Mouse (Mus musculus) gastrocnemius, adult 2 months (tissue): Measurements from ENCODE around the gene Slc25a17. TPM values are rescaled to one million over a fixed set of nuclear protein-coding genes. Genes with fewer than 3 reads are reported as not detected.
A peak's percentile ranks its signal among the peaks of the same experiment; 100 is the strongest.

Source experiments
- DNase-seq: peaks from one replicate; pipeline ENCODE4 v3.0.0; 2022
- H3K27ac ChIP-seq: fragments of 200-600 bp; 2 replicates; pipeline ENCODE4 v1.8.1; 2022; ENCODE audit warnings: mild to moderate bottlenecking
- H3K4me3 ChIP-seq: fragments of 200-600 bp; 2 replicates; pipeline ENCODE4 v1.8.1; 2022; ENCODE audit warnings: mild to moderate bottlenecking, moderate library complexity
- CTCF ChIP-seq: fragments of 200-600 bp; IDR thresholded peaks from 2 replicates; pipeline ENCODE4 v1.8.1; 2022; ENCODE audit warnings: antibody characterized with exemption, mild to moderate bottlenecking, moderate library complexity
- intact Hi-C: fragments of 180-260 bp; cut with DNase I; formaldehyde crosslinking; loops from one replicate; pipeline ENCODE4 v1.15.1; 2025
- total RNA-seq, 2 experiments: library from RNA; stranded (reverse); gene quantifications; 2 replicates each; pipeline ENCODE4 v1.2.3; 2021

The Slc25a17 gene
- total RNA-seq, 2 experiments from 2014 or later, result 8.7 to 10.8 TPM

DNA sequence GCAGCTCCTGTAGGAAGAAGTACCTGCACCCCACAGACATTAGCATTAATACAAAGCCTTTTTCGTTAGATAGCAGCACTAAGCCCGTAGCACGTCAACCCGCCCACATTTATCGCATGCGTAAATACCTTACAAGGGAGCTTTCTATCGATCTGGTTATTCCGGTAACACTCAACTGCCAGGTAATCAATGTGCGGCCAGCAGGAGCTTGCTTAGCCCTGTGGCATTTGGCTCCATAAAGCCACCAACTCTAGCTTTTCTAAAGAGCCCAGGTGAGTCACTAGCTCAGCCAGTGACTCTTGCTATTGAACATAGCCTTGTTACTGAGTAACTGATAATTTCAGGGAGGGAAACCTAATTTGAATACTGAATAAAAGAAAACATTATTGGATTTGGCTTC, 50.3 kb downstream of the Slc25a17 start:
- no peak for TF ChIP-seq CTCF
- H3K27ac ChIP-seq, result no peak overlapping the region
- DNase-seq, result no peak
- no peak overlapping the region for H3K4me3 ChIP-seq
- intact Hi-C loops, result no loop called here

DNA sequence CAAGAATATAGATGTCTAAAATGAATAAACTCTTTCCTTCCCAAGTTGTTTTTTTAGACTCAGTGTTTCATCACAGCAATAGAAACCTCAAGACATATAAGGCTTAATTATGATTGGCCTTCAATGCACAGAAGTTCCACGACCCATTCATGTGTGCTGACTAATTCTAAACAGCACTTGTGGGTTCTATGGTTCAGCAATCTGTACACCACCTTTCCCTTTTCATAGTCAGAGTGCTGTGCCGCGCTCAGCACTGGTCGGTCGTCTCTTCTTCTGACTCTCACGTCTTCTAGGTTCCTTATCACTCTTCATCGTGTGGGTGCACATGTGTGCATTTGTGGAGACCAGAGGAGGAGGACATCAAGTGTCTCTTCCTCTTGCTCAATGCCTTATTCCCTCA, 52.6 kb downstream of the Slc25a17 start:
- DNase-seq, result no peak
- intact Hi-C loops, result no loop called here
- H3K27ac ChIP-seq, result no peak overlapping the region
- no peak overlapping the region for H3K4me3 ChIP-seq
- no peak for TF ChIP-seq CTCF

DNA sequence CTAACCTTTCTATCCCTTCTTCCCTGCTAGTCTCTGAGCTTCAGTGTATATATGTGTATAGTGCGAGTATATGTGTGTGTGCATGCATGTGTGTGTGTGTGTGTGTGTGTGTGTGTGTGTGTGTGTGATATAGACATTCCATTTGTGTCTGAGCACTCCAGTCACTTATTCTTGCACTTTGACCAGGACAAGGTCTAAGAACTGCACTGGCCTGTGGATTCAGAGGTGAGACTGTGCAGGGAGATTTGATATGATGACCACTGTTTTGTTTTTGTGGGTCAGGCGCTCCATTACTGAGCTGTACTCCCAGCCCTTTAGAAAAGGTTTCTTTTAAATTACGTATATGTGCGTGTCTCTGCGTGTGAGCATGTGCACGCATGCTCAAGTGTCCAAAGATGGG, 54.1 kb downstream of the Slc25a17 start:
- no peak for TF ChIP-seq CTCF
- Histone ChIP-seq H3K4me3 (no peak overlapping the region), H3K27ac (no peak overlapping the region)
- intact Hi-C loops, result no loop called here
- no peak for DNase-seq

DNA sequence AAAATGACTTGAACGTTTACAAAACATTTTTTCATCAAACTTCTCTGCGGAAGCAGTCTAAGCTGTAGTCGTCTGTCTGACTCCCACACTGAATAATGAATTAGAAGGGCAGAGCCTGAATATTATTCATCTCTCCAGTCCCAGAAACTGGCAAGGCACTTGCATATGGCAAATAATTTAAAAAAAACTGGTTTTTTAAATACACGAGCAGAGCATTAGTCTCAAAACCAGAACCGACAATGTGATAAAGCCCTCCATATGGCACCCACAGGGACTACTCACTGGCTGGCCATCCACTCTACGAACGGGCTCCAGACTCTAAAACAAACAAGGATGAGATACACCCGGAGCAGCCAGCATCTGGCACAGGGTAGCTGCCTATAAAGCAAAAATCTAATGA, 55.6 kb downstream of the Slc25a17 start:
- H3K4me3 ChIP-seq, result no peak overlapping the region
- no peak for TF ChIP-seq CTCF
- intact Hi-C loops, result no loop called here
- H3K27ac ChIP-seq, result no peak overlapping the region
- no peak for DNase-seq

DNA sequence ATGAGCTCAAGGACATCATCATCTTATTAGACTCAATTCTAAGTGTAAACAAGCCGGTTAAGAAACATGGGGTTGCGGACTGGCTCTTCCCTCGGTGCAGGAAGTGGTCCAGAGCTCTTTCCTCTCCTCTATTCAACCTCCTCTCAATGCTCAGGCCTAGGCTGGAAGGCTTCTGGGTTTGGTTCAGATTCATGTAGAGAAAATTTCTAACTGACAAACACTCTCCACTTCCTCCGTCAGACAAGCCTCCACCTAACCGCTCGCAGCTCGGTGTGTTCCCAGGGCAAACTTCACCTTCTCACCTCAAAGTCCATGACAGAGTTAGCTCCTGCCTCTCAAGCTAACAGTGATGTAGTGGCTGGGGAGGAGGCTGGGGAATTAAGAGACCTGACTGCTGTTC, 56.6 kb downstream of the Slc25a17 start:
- Histone ChIP-seq H3K4me3 (no peak overlapping the region), H3K27ac (no peak overlapping the region)
- TF ChIP-seq CTCF, result no peak
- DNase-seq, result no peak
- intact Hi-C loops, result loop anchor here (5.0 kb wide), 1 partner anchor 222 kb away; no protein-coding TSS in a partner anchor

DNA sequence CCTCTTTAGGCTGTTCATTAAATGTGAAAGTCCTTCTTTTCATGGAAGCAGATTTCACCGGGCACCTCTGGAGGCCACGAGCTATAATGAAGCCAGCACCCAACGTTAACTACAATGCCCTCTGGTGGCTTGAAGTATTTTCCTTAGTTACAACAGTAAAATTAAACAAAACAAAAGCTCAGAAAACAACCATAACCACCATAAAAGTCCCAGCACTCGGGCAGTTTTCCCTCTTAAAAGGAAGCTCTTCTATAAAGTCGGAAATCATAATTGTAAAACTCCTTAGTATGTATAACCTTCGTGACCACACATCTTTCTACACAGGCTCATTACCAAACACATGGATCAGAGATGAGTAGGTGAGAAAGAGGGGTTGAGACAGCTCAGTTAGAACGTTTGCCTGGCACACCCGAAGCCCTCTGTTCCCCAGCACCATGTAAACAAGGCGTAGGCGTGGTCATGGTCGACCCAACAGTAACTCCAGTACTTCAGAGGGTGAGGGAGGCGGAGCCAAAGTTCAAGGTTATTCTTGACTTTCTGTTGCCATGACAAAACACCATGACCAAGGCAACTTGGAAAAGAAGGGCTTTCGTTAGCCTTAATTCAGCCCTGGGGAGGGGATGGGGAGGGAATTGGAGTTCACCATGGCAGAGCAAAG, 58.3 kb downstream of the Slc25a17 start:
- intact Hi-C loops, result loop anchor here (2.0 to 5.0 kb wide), 2 partner anchors 63 to 220 kb away; no protein-coding TSS in a partner anchor
- Histone ChIP-seq H3K4me3 (no peak overlapping the region), H3K27ac (no peak overlapping the region)
- TF ChIP-seq CTCF, result peak; percentile 70
- DNase-seq, result no peak

DNA sequence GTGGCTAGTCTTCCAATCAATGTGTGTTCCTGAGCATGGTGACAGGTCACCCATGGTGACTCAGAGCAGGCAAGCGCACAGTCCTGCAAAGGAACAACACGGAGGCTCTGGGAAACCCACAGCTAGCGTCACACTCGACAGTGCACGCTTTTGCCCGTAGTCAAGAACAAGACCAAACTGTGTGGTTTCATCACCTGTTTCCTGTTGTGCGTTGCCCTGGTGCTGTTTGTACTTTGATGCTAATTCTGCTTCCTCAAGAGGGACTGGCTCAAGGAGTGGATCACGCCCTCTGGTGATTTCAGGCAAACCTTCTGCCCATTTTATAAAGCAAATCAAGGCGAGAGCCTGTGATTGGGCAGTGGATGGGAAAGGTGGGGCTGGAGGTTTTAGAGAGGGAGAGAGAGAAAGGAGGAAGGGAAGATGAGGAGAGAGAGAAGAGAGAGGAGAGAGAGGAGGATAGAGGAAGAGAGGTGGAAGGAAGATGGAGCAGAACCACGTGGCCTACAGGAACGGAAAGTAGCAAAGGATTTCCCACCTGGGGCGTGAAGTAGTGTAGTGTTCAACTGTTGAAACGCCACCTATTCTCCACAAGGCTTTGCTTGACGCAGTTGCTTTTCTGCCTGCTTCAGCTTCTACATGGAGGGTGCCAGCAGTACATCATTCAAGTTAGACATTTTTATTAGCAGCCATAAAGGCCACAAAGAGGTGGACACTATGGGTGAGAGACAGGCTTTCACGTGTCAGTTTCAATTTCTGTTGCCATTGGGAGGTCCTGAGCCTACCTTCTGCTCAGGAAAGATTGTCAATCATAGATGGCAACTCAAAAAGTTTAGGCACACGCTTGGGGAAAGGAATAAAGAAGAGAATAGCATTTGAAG, 59.2 kb downstream of the Slc25a17 start:
- H3K4me3 ChIP-seq, result no peak overlapping the region
- intact Hi-C loops, result loop anchor here (2.0 to 5.0 kb wide), 2 partner anchors 63 to 219 kb away; no protein-coding TSS in a partner anchor
- no peak overlapping the region for H3K27ac ChIP-seq
- DNase-seq, result no peak
- no peak for TF ChIP-seq CTCF

DNA sequence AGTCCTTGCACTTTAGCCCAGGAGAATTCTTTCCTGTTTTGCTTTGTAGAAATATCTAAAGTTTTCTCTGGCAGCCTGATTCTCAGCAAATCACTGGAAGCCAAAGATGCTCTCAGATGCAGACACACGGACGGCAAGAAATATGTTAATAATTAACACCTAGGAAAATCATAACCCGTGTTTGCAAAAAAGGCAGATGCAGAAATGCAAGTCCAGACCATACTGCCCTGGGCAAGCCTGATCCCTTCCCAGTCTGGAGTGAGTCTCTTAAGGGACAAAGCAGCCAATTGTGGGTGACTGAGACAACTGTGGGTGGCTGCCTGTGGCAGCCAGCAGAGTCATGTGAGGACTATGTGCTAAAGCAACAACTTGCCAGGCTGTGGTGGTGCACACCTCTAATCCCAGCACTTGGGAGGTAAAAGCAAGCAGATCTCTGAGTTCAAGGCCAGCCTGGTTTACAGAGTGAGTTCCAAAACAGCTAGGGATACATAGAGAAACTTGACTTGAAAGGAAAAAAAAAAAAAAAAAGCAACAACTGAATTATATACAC, 60.0 kb downstream of the Slc25a17 start:
- Histone ChIP-seq H3K4me3 (no peak overlapping the region), H3K27ac (no peak overlapping the region)
- DNase-seq, result no peak
- no peak for TF ChIP-seq CTCF
- intact Hi-C loops, result loop anchor here (5.0 kb wide), 1 partner anchor 218 kb away; no protein-coding TSS in a partner anchor

DNA sequence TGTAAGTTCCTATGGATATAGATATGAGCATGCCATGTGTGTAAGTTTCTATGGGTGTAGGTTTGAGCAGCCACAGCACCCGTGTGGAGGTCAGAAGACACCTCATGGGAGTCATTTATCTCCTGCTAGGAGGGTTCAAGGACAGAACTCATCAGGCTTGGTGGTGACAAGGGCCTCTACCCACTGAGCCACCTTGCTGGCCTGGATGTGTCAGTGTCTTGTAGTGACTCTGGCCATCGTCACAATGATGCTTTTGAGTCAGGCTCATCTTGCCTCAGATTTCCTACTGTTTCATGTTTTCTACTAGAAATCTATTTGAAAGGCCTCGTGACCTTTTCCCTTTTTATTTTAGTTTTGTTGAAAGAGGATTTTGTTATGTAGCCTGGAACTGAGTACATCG, 61.1 kb downstream of the Slc25a17 start:
- DNase-seq, result no peak
- no peak for TF ChIP-seq CTCF
- H3K4me3 ChIP-seq, result no peak overlapping the region
- no peak overlapping the region for H3K27ac ChIP-seq
- intact Hi-C loops, result no loop called here

DNA sequence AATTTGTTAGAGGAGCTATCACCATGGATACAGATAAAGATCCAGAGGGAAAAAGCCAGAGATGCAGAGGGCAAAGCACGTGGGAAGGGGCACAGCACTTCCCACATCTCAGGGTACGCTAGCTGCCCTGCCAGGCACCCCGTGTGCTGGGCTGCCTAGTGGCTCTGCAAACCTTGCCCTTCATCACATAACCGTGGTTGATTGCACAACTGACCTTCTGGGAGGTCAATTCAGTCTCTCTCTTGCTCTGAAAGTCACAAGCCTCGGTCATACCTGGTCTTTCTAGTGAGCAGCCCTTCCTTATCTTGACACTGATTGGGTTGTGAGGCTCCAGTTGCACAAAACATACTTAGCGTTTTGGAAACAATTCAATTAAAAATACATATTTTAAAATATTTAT, 62.4 kb downstream of the Slc25a17 start:
- intact Hi-C loops, result no loop called here
- Histone ChIP-seq H3K27ac (no peak overlapping the region), H3K4me3 (no peak overlapping the region)
- DNase-seq, result no peak
- TF ChIP-seq CTCF, result no peak

DNA sequence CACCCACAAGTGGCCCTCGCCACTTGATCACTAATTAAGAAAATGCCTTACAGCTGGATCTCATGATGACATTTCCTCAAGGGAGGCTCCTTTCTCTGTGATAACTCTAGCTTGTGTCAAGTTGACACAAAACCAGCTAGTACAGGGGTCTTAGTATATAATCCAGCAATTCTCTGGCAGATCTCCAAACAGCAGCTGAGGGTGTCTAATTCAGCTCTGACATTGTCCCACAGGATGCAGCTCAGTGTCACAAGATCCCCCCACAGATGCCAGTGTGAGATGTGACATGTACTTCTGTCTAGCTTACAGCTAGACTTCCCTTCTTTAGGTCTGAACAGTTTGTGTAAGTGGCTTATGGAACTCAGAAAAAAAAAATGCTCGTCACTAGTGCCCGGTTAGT, 63.1 kb downstream of the Slc25a17 start:
- DNase-seq, result no peak
- no peak for TF ChIP-seq CTCF
- no peak overlapping the region for H3K27ac ChIP-seq
- H3K4me3 ChIP-seq, result no peak overlapping the region
- intact Hi-C loops, result no loop called here

DNA sequence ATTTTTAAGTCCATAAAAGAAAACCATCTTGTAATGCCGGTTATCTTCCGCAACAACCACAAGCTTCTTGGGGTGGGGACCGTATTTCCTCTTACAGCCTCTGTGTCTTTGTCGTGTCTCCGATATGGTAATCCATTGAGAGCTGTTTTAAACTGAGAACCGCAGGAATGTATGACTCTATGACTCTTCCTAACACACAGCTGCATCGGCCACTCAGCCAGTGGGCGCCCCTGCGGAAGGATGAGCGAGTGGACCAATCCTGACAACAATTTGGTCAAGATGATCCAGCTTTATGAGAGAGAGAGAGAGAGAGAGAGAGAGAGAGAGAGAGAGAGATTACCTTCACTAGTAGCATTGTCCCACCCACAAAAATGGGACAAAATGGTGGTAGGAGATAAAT, 65.7 kb downstream of the Slc25a17 start:
- no peak for DNase-seq
- TF ChIP-seq CTCF, result no peak
- H3K27ac ChIP-seq, result no peak overlapping the region
- intact Hi-C loops, result no loop called here
- no peak overlapping the region; the same call in 1 of the 2 replicates for H3K4me3 ChIP-seq

DNA sequence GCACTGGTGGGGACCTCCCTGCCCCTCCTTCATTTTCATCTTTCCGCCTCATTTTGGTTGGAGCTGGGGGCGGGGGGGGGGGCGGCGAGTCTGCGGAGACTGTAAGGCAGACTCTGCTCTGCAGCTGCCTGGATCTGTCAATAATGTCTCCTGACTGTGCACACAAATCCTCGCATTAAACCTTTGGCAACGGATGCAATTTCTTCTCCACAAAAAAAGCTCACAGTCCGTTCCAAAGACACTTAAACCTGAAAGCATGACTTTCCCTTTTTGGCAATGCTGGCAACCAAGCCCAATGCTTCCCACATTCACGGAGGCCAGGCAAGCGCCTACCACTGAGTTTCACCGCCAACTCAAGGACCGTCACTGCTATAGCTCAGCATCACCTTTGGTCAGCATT, 66.2 kb downstream of the Slc25a17 start:
- 0 out of 2 replicates have a peak overlapping the region, but pooled peaks have one; percentile 31 for H3K27ac ChIP-seq
- peak overlapping the region; percentile 33 for H3K4me3 ChIP-seq
- DNase-seq, result no peak
- no peak for TF ChIP-seq CTCF
- intact Hi-C loops, result no loop called here
